Mouse (Mus musculus): ENCODE measurements around the gene Mrpl12. TPM values are rescaled to one million over a fixed set of nuclear protein-coding genes. Genes with fewer than 3 reads are reported as not detected.

Mrpl12 gene
- total and polyA plus RNA-seq, 3 experiments = 374 to 461 (median 457) TPM

DNA sequence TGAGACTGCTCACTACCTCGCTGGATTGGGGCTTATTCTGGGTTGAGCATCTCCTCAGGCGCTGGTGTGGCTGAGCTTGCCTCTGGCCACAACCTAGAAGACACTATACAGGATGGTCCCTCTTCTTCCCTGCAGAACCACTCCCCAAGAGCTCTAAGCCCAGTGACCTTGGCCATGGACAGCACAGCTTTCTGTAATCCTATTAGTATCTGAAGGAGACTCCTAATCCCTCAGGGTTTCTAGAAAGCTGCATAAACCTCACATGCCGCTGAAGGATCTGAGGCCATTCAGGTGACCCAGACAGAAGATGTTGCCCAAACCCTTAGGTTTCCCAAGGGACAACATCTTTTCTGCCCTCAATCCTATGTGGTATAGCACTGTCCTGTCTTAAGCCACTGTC is 32.2 kb upstream of the Mrpl12 start:
- TF ChIP-seq POLR2A (IDR thresholded peaks at IDR 0.05; ENCODE audit: control insufficient read depth in 1 of 2, insufficient read depth in 1 of 2, low read depth in 1 of 2, low read length in 2 of 2, poor library complexity in 1 of 2) = no peak
- TF ChIP-seq SIN3A (IDR thresholded peaks at IDR 0.05; ENCODE audit: low read length) = no peak
- Histone ChIP-seq H3K9me3 (replicated peaks; ENCODE audit: insufficient read depth, low read length) (no peaks in the 10 kb centered on the region), H3K4me1 (ENCODE audit: control insufficient read depth in 1 of 2, insufficient read depth in 2 of 2, low read length in 2 of 2) (peaks cover 10 to 21% of the 10 kb centered on the region in 2 experiments), H3K4me3 (ENCODE audit: control insufficient read depth in 1 of 2, insufficient read depth in 1 of 2, low read depth in 2 of 2, low read length in 2 of 2) (no peak overlapping the region), H3K36me3 (ENCODE audit: control insufficient read depth in 1 of 2, insufficient read depth in 2 of 2, low read length in 2 of 2) (peaks cover 0 to 10% of the 10 kb centered on the region in 2 experiments; a peak in 2 of 4 replicates), H3K9ac (ENCODE audit: control insufficient read depth, low read depth, low read length, poor library complexity, severe bottlenecking) (no peak overlapping the region), H3K79me2 (ENCODE audit: control insufficient read depth, insufficient read depth, low read length, poor library complexity) (peaks cover 5% of the 10 kb centered on the region; the same call in 1 of the 2 replicates), H3K27me3 (ENCODE audit: control insufficient read depth in 1 of 2, insufficient read depth in 2 of 2, low read length in 2 of 2) (no peaks in the 10 kb centered on the region), H3K27ac (ENCODE audit: control insufficient read depth, low read depth, low read length) (no peak overlapping the region)
- no peak for DNase-seq (ENCODE audit: low read depth, low spot score)

DNA sequence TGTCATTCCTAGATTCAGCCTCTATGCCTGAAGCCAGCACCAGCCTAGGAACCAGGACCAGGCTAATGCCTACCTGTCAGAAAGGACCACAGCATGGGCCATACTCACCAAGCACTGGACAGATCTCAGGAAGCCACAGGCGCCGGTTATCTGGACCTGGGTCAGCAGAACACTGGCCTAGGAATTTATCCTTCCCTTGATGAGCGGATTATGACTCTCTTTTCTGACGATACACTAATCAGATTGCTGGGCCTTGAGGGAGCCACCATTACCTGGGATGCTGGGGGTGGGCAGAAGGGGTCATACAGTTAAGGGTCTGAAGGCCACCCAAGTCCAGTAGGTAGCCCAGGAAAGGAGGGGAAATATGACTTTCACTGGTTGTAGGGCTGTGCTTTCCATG is 31.1 kb upstream of the Mrpl12 start, which contains the start of gene Pde6g:
Gene Pde6g (minus strand): TSS at position 195 of the 400 bp plus-strand sequence.
- Histone ChIP-seq H3K27me3 (ENCODE audit: control insufficient read depth in 1 of 2, insufficient read depth in 2 of 2, low read length in 2 of 2) (no peaks in the 10 kb centered on the region), H3K9ac (ENCODE audit: control insufficient read depth, low read depth, low read length, poor library complexity, severe bottlenecking) (no peak within 1 kb of the TSS), H3K27ac (ENCODE audit: control insufficient read depth, low read depth, low read length) (no peak within 1 kb of the TSS), H3K79me2 (ENCODE audit: control insufficient read depth, insufficient read depth, low read length, poor library complexity) (peaks cover 13% of the 10 kb centered on the region), H3K36me3 (ENCODE audit: control insufficient read depth in 1 of 2, insufficient read depth in 2 of 2, low read length in 2 of 2) (peaks cover 0 to 5% of the 10 kb centered on the region in 2 experiments; a peak in 2 of 4 replicates), H3K4me1 (ENCODE audit: control insufficient read depth in 1 of 2, insufficient read depth in 2 of 2, low read length in 2 of 2) (peaks cover 5 to 16% of the 10 kb centered on the region in 2 experiments), H3K9me3 (replicated peaks; ENCODE audit: insufficient read depth, low read length) (no peaks in the 10 kb centered on the region), H3K4me3 (ENCODE audit: control insufficient read depth in 1 of 2, insufficient read depth in 1 of 2, low read depth in 2 of 2, low read length in 2 of 2) (no peak within 1 kb of the TSS)
- TF ChIP-seq GATA1 (IDR thresholded peaks at IDR 0.05; ENCODE audit: low read depth, low read length) (no peak), ZMIZ1 (IDR thresholded peaks at IDR 0.05; ENCODE audit: low read depth, low read length) (no peak), ETS1 (IDR thresholded peaks at IDR 0.05; ENCODE audit: low read depth, low read length) (no peak), MAZ (IDR thresholded peaks at IDR 0.05; ENCODE audit: low read depth, low read length) (no peak), RCOR1 (IDR thresholded peaks at IDR 0.05; ENCODE audit: low read depth, low read length) (no peak), E2F4 (IDR thresholded peaks at IDR 0.05; ENCODE audit: borderline replicate concordance, low read depth, low read length) (no peak), MEF2A (IDR thresholded peaks at IDR 0.05; ENCODE audit: extremely low read depth, insufficient replicate concordance, low read depth, low read length, poor library complexity, severe bottlenecking) (no peak), POLR2AphosphoS2 (IDR thresholded peaks at IDR 0.05; ENCODE audit: low read length) (no peak), ZC3H11A (IDR thresholded peaks at IDR 0.05; ENCODE audit: low read depth, low read length) (no peak), ZKSCAN1 (IDR thresholded peaks at IDR 0.05; ENCODE audit: low read depth, low read length) (no peak), USF1 (IDR thresholded peaks at IDR 0.05; ENCODE audit: low read depth, low read length) (no peak), JUND (IDR thresholded peaks at IDR 0.05; ENCODE audit: low read depth, low read length) (no peak), MXI1 (IDR thresholded peaks at IDR 0.05; ENCODE audit: low read depth, low read length) (no peak), USF2 (IDR thresholded peaks at IDR 0.05; ENCODE audit: borderline replicate concordance in 1 of 2, insufficient read depth in 1 of 2, low read depth in 1 of 2, low read length in 2 of 2) (no peak), GABPA (IDR thresholded peaks at IDR 0.05; ENCODE audit: low read depth, low read length) (no peak), ZNF384 (IDR thresholded peaks at IDR 0.05; ENCODE audit: low read depth, low read length) (no peak)
- DNase-seq (ENCODE audit: low read depth, low spot score) = no peak
